Mouse (Mus musculus) c-Kit-positive CD71-positive TER-119-negative erythroid progenitor cells, embryonic 14.5 days (primary cell): ENCODE data around the gene Aaas.

Experiments used
- DNase-seq: peaks from one replicate; pipeline ENCODE4 v3.0.0-alpha.2; 2013; ENCODE audit warnings: low read depth

Aaas gene

DNA sequence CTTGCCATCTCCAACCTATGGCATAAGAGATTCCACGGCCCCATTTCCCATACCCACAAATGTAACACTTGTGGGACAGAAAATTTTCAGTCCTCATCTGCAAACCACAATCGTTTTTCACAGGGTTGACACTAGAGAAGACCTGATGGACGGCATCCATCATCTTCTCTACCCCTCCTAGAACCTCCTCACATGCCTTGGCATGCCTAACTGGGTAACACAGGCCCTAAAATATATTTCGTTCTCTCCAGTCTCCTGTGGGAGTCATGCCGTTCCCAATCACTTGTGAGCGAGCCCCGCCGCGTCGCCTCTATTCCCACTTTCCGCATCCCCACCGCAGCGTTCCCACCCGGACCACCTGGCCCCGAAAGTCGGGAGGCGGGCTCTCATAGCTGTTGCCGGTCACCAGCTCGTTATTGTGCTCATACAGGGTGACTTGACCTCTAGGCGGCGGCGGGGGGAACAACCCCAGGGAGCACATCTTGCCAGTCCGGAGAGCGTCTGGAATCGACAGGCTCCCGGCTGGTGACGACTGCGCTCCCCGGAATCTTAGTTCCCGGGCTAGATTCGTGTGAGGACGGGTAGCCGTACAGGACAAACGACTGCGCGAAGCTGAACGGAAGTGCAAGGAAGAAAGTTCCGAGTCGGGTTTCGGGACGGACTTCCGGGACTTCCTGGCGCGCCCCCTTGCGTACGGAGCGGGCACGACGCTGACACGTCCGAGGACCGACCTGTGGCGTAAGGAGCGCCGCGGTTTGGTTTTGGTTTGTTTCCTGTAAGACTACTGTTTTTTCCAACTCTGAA, at the start of gene Aaas:
Gene Aaas, minus strand, starts transcription at position 634 of the 804 bp plus-strand sequence.
- peak; percentile 94 for DNase-seq

DNA sequence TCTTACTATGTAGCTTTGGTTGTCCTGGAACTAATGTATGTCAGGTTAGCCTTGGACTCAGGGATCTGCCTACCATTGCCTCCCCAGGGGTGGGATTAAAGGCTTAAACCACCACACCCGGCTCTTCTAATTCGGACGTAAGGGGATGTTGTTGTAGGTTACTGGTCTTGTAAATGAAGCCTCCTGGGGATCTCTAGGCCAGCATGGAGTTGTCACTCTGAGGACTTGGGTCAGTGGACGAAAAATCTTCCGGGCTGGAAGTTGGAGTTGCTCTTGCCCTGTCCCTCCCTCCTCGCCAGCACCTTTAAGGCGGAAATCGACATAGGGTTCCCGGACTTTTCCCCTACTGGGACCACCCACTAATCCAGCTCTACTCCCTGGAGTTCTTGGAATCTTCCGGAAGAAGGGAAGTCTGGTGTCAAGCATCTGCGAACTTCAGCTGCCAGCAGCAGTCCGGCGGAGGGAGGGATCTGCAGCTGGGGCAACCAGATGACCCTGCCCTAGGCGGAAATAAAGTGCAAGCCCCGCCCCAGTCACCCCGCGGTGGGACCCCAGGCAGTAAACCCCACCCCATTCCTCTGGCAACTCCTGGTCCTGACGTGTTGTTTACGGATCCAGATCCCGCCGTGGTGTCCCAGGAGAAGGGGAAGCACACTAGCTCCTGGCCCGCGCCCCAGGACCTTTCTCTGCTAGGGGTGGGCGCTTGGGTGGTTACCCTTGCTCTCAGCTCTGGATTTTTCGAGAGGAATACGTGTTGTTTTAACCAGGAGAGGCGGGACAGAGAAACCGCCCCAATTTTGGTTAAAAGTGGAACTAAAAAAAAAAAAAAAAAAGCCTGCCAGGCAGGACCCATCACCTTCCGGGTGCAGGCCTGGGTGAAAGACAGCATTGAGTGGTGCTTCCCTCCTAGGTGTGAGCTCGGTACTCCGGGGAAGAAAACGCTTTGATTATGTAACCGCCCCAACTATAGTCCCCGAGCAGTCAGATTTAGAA, 49.0 kb upstream of the Aaas start:
- no peak for DNase-seq

GRCm38 (mm10) chr15:102398629-102399028, 48.1 kb upstream of the Aaas start:
- DNase-seq: no peak

DNA sequence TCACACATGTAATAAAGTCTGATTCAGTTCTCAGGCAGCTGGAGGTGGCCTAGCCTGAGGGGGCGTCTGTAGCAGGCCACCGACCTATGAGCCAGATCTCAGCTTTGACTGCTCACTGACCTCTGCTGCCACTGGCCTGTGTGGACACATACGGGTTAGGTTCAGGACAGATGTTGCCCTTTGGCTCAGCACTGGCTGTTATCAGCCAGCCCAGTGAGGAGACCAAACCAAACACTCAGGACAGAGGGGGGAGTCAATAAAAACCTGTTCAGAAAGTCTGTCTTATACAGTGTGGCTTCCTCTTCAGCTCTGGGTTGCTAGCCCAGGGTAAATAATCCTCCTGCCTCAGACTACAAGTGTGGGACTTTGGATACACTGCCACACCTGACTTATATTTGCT, 44.5 kb upstream of the Aaas start:
- DNase-seq: no peak

DNA sequence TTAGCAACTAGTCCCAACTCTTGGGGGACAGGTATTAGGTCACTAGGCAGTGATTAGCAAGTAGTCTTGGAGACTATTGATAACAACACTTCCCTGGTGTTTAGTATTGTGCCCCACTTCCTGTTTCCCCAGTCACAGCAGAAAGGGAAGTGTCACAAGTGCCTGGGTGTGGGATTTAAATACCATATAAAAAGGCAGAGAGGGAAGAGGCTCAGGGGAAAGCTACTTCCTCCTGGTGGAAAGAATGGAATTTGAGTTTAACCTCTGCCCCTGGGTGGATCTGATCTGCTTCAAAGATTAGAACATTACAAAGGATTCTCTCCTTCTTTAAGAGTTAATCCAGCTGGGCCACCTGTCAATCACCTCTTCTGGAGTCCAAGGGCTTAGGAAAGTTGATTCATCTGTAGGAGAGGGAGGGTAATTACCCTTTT, 43.0 kb upstream of the Aaas start:
- DNase-seq: no peak

DNA sequence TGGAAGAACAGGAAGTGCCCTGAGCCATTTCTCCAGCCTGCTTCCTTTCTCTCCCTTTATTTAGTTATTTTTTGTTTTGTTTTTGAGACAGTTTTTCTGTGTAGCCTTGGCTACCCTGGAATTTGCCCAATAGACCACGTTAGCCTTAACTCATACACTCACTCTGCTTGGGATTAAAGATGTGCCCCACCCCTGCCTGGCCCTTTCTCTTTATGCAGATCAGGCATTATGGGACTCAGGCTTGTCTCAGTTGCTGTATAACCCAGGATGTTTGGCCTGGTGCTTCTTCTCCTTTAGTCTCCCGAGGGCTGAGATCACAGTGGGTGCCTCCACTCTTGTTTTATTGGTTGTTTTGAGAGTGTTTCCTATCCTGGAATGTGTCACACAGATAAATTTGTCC, 41.9 kb upstream of the Aaas start:
- DNase-seq: no peak

DNA sequence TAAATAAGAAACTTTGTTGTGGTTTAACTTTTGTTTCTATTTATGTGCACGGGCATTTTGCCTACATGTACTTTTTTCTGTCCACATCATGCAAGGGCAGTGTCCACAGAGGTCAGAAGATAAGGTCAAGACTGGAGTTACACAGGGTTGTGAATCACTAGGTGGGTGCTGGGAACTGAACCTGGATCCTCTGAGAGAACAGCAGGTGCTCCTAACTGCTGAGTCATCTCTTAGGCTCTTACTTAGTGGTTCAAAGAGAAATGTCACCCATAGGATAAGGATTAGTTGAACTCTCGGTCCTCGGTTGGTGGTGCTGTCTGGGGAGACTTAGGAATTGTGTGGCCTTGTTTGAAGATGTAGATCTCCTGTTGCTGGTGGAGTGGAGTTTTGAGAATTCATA, 38.4 kb upstream of the Aaas start:
- DNase-seq: no peak

DNA sequence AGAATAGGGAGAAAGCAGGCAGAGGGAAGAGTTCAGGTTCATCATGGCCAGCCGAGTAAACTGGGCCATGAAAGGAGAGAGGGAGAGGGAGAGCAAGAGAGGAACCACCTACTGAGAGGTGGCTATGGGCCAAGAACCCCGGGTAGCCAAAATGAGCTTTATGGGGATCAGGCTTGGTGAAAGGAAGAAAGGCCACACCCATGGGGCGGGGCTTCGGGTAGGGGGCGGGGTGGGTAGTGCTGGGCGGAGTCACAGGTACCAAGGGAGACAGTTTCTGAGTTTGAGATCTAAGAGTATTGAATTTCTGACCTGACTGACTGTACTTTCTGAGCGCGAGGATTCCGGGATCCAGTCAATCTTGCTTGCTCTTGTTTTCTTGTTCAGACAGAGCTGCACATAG, 36.1 kb upstream of the Aaas start:
- DNase-seq: no peak

GRCm38 (mm10) chr15:102383671-102384070, 33.1 kb upstream of the Aaas start:
- DNase-seq: no peak

- DNase-seq: no peak
These were observed 31.0 kb upstream of the Aaas start for GRCm38 (mm10) chr15:102381575-102381974.

GRCm38 (mm10) chr15:102377810-102378262, 27.3 kb upstream of the Aaas start:
- DNase-seq: no peak

DNA sequence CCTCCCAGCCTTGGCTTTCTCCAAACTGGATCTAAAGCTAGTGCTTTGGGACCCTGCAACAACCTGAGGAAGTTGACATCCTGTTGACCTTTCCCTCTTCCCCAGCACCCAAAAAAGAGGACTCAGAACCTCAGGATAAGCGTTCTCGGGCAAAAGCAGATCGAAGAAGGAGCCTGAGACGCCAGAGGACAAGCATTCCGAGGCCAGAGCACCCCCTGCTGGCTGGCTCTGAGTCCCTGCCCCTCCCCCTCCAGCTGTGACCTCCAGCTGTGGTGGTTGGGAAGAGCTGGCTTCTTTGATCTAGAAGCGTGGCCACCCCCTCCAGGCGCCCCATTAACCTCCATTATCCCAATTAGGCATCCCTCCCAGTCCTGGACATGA, 26.6 kb upstream of the Aaas start:
- DNase-seq: peak; percentile 81

GRCm38 (mm10) chr15:102376453-102377162, 26.0 kb upstream of the Aaas start:
- DNase-seq: no peak

DNA sequence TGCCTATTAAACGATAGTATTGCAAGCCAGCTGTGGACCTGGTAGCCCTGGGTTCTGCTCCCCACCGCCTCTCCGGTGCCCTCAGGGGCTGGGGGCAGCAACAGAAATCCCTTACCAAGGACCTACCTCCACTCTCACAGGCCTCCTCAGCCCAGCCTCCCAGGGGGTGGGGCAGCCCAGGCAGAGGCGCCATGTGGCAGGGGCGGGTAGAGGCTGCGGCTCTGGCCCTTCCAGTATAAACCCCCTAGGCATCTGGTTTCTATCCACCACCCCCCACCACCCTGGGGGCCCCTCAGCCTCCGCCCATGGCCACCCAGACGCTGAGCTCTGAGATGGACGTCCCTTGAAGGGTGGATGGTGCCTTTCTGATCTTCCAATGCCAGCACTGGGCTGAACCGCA, 20.2 kb upstream of the Aaas start:
- DNase-seq: no peak

DNA sequence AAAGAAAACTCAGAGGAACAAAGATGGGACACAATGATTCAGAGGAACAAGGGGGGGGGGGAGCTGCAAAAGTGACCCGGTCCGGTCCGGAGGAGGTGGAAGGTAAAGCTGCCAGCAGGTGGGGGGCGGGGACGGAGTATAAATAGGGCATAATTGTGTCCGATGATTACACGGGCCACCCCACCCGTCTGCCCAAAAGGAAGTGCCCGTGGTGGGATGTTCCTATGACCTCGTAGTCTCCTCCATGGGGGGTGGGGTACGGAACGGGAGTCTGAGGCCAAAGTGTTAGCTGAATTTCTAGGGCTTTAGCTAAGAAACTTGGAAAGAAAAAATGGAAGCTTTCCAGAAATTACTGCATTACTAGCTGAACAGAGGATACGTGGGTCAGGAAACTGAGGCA, 19.4 kb upstream of the Aaas start:
- DNase-seq: no peak

- no peak for DNase-seq
These were observed 16.3 kb upstream of the Aaas start, which contains the start of gene Sp7 for GRCm38 (mm10) chr15:102366733-102367344. Gene Sp7, minus strand, starts transcription at chr15:102367182.

DNA sequence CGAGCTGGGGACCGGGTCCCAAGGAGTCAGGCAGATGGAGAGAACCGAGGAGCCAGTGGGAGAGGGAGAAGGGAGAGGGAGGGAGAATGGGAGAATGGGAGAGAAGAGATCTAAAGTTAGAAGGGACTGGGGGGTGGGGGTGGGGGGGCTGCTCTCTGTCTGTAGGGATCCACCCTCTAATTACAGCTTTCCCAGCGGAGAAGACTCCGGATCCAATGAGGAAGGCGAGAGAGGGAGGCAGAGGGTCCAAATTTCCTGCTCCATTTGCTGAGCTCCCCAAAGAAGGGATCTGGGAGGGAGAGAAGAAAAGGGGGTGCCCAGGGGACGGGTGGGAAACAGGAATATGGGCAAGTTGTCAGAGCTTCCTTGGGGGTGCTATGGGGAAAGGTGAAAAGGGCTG, 15.7 kb upstream of the Aaas start:
- no peak for DNase-seq

DNA sequence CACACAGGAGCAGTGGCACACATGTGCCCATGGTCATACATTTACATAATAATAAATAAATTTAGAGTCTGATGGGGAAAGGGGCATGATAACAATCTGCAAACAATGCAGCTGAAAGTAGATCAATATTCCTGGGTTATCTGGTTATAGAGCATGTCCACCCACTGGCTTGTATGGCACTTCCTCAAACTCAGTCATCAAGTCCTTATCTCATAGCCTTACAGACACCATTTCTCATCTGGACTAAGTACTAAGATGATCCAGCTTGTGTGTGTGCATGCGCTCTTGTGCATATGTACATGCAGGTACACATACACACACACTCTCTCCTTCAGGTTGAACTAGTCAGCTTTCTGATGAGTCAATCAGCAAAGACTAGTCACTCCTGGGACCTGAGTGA, 14.1 kb upstream of the Aaas start:
- no peak for DNase-seq

DNA sequence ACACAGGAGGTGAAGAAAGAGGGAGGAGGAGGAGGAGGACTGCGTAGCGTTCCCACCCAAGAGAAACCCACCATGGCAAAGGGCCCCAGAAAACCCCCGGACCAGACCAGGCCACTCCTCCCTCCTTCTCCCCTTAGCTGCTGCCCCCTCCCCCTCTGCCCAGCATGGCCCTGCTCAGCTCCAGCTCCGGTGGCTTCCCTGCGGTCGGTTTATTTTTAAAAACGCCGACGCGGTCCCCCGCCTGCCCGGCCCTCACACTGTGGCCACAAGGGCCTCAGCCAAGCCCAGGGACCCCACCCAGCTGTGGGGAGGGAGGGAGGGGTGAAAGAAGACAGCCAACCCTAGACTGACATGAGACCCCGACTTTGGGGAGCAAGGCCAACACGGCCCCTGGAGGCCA, 12.1 kb upstream of the Aaas start:
- no peak for DNase-seq

GRCm38 (mm10) chr15:102358834-102359233, 8.3 kb upstream of the Aaas start:
- DNase-seq: no peak

GRCm38 (mm10) chr15:102358126-102358525, 7.6 kb upstream of the Aaas start:
- DNase-seq: no peak
